Mouse (Mus musculus): ENCODE measurements around the gene Galr3.
"Not testable (repeated sequence)": the region's sequence is repeated elsewhere in the genome, so short reads cannot be mapped to it uniquely, and the experiment has no call there.

Gene Galr3

DNA sequence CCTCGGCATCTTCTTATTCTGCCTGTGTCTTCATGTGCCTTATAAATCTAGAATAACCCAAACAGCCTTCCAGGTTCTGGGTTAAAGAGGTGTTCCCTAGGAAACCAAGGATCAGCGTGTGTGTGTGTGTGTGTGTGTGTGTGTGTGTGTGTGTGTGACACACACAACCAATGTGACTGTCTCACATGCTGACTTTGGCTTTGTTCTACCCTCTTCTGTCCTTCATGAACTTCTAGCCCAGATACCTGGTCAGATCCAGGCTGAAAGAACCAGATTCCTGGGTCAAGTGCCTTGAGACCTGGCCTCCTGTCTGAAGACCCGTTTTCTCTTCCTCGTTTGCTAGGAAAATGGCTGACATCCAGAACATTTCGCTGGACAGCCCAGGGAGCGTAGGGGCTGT, at the start of gene Galr3:
Gene Galr3 (plus strand): TSS at position 301 of the 400 bp plus-strand sequence.
- DNase-seq, result no peak

DNA sequence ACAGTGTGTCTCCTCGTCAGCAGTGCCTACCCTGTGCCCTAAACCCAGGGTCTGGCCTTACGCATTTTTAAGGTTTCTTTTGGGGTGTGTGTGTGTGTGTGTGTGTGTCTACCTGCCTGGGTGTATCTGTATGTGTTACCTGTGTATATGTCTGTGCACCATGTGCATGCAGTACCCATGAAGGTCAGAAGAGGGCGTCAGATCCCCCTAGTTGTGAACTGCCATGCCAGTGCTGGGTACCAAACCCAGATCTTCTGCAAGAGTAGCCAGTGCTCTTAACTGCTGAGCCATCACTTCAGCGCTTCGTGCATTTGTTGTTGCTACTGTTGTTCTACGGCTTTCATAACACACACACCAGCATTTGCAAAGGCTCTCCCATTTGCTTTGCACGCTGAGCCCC, 49.5 kb upstream of the Galr3 start:
- DNase-seq, result no peak

DNA sequence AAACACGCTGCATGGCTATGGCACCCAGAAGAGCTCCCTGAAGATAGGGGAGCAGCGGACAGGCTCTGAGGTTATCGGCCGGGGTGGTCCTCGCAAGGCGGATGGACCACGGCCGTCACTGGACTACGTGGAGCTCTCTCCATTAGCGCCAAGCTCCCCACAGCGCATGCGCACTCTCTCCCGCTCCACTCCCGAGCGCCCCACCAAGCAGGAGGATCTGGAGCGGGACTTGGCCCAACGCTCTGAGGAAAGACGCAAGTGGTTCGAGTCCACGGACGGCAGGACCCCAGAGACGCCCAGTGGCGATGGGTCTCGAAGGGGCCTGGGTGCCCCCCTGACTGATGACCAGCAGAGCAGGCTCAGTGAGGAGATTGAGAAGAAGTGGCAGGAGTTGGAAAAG, 48.8 kb upstream of the Galr3 start:
- no peak for DNase-seq

DNA sequence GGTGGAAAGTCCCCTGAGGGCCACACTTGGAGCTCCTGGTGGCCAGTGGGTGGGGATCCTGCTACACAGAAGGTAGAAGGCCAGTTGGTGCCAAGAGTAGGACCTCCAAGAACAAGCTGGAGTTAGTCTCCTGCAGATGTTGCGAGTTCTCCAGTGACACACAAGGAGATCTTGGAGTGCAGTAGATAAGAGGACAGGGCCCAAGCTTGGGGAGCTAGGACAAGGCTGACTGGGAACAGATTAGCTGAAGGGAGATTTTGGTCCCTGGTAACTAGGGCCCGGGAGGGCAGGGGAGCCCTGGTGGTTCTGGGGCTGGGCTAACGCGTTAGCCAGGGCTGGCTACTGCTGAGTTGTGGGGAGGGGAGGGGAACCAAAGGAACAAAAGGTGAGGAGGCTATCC, 45.8 kb upstream of the Galr3 start:
- DNase-seq, result no peak

DNA sequence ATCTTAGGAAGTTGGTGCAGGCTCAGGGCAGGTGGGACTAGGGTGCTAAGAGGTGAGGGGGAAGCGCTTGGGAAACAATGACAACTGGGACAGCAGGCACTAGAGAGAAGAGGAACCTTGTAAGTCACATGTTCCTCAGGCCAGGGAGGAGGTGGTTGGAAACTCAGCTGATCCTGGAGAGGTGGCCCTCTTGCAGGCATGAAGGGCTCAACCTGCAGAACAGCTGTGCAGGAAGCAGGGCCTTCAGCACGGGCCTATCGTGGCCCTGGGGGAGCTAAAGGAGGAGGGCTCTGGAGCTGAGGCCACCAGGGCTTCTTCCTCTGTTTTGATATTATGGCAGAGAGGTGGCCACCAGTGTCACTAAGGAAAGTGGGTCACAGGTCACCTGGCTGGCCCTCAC, 45.0 kb upstream of the Galr3 start:
- no peak for DNase-seq

DNA sequence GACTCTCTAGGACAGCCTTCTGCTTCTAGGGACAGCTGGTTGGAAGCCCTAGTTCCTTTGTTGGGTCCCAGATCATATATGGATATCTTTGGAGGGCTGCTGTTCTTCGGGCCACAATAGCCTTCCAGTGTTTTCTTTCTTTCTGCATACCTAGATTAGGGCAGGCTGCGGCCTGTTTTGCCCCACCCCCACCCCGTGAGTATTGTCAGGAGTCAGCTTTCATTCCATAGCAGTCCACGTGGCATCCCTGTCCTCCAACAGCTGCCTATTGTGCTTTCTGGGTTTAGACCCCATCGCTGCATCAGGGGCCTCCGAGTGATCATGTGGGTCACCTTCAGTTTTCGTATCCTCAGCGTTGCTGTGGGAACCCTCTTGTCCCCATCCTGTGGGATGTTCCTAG, 43.3 kb upstream of the Galr3 start:
- DNase-seq, result no peak

DNA sequence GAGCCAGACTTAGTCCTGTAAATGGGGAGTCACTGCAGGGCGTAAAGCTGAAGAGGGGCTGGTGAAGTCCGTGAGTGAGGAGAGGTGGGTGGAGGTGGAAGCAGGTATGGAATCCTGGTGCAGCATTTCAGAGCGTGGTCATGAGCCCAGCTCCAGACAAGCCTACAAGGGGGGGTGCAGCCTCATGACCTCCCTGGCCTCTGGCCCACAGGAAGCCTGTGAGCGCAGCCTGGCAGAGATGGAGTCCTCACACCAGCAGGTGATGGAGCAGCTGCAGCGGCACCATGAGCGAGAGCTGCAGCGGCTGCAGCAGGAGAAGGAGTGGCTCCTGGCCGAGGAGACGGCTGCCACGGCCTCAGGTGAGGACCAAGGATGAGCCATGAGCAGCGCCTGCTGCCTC, 42.1 kb upstream of the Galr3 start:
- DNase-seq, result no peak

DNA sequence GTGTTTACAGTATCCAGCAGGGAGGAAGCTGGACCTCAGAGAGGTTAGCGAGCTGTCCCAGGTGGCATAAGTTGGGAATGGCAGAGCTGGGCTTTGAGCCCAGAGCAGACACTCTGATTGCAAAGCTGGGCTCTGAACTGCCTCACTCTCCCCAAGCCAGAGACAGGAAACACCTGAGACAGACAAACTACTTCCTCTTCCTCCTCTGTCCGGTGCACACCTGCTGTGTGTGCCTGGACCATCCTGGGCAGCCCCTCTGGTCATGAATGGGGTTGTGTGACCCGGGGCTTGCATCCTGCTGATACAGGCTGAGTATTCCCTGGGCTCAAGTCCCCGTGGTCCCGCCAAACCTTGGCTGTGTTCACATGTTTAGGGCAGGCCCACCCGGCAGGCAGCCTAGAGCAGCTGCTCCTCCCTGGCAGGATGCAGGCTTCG, 41.3 kb upstream of the Galr3 start:
- no peak for DNase-seq

DNA sequence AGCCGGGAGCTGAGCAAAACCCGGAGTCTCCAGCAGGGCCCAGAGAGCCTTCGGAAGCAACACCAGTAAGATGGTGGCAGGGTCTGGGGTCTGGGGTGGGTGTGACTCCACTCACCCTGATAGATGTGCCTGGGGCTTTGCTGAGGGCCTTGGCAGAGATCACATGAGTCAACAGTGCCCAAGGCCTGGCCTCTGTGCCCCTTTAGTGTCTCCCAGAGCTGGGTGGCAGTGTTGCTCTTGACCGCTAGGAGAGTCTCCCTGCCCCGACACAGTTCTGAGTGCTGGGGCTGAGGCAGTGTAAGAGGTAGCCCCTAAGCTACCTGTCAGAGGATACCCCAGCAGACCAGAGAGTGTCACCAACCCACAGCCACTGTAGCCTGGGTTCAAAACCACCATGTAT, 40.1 kb upstream of the Galr3 start:
- DNase-seq, result no peak

DNA sequence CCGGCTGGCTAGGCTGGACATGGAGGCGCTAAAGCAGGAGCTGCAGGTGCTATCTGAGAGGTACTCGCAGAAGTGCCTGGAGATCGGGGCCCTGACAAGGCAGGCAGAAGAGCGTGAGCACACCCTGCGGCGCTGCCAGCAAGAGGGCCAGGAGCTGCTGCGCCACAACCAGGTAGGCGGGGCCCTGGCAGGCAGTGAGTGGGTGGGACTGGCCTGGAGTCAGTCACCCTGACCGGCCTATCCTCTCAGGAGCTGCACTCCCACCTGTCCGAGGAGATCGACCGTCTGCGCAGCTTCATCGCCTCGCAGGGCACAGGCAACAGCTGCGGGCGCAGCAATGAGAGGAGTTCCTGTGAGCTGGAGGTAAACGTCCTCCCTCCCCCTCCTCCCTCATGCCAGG, 39.6 kb upstream of the Galr3 start:
- peak; percentile 72 for DNase-seq

DNA sequence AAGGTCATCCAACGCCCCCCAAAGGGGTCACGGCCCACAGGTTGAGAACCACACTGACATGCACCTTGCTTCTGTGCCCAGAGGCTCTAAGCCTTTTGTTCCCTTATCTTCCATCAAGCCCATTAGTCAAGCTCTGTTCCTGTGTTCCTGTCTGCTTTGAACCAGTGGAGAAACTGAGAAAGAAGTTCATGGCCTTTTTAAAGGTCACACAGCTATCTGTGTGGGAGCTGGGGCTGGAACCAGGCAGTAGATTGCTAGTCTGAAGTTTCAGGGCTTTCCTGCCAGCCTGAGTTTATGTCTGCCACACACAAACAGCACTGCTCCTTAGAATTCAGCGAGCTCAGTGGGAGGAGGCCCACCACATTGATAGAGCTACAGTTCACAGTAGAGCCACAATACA, 38.6 kb upstream of the Galr3 start:
- no peak for DNase-seq

DNA sequence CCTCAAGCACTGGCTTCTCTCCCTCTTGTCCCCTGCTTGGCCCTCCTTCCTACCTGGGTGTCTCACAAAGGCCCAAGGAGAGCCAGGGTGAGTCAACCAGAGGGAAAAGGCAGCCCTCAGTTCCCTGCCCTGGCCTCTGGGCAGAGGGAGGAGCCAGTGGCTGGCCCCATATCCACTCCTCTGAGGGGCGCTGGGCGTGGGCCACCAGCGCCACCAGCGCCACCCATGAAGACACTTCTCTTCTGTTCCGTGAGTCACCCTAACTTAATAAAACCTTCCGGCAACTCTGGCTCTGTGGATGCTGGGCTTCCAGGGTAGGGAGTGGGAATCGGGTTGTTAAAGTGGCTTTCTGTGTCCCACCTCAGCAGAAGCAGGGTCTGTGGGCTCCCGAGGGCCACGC, 36.1 kb upstream of the Galr3 start:
- DNase-seq, result no peak

DNA sequence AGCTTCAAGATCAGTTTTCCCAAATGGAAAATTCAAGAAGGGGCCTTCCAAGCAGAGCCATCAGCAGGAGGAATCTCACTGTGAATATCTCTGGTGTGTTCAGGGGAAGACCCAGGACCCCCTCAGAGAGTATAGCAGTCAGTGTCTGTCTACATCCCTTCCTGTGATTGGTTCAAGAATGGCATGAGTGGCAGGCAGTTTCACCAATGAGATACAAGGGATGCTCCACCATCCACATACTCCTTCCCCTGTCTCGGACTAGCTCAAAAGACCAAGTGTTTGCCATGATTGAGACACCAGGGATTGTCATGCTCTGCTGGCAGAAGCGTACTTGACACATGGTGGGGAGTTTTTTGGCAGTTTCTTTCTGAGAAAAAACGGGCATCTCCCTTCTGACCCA, 35.0 kb upstream of the Galr3 start:
- no peak for DNase-seq

DNA sequence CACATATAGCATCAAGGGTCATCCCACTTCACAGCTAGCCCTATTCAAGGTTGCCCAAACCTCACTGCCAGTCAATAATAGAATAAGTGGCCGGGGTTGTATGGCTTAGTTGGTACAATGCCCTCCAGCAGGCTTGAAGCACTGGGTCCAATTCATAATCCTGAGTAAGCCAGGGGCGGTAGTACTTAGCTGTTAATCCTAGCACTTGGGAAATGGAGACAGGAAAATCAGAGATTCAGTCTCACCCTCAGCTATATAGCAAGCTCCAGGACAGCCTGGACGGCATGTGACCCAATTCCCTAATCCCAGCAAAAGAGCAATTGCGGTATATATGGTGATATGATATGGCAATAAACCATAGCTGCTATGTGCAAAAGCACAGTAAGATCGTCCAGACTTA, 34.6 kb upstream of the Galr3 start:
- no peak for DNase-seq

DNA sequence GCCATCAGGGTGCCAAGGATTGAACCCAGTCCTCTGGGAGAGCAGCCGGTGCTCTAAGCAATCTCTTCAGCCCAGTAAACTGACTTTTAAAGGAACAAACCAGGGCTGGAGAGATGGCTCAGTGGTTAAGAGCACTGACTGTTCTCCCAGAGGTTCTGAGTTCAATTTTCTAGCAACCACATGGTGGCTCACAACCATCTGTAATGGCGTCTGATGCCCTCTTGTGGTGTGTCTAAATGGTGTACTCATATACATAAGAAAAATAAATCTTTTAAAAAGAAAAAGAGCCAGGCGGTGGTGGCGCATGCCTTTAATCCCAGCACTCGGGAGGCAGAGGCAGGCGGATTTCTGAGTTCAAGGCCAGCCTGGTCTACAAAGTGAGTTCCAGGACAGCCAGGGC, 33.8 kb upstream of the Galr3 start:
- DNase-seq, result not testable (repeated sequence)

DNA sequence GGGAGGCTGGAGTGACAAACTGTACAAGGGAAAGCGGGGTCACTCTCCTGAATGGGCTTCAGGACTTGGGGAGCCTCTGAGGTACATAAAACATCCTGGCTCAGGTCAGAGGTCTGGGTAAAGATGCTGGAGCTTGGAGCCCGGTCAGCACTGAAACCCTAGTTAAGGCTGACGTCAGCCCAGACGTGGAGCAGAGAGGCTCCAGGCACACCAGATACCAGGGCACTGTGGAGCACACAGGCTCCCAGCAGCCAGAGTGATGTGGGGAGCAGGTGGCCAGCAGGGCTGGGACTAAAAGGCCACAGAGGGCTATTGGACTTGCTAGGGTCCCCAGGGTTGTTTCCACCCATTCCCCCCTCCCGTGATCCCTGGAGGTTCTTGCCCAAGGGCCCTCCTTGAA, 32.0 kb upstream of the Galr3 start:
- no peak for DNase-seq

DNA sequence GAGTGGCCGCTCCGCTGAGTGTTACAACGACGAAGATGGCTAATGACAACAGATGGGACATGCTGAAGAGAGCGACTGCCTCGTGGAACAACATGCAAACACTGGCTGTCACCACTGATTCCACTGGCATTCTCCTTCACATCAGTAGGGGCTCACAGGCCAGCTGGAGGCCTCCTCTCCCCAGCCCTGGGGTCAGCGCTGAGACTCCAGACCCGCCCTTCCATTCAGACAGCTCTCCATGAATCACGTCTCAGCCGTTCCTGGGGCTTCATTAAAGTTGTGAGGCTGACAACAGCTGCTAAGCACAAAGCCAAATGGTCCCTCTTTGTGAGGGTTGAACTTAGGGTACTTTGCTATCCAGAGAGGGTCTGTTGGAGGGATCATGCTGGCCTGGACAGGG, 30.1 kb upstream of the Galr3 start:
- DNase-seq, result no peak

DNA sequence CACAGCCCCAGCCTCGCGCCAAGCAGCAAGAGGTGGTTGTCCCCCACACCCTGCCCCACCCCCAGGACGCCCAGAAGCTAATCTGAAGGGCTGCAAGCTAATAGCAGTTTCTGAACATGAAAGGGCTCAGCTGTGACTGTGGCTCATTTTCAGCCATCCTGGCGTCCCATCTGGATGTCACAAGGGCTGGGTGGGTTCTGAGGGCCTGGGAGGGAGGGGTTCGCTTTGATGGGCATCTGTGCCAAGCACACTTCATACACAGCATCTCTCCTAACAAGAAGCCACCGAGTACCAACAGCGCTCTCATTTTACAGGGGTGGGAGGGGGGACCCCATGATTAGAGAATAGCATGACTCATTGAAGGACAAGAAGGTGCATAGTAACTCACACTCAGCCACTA, 28.3 kb upstream of the Galr3 start:
- DNase-seq, result no peak

DNA sequence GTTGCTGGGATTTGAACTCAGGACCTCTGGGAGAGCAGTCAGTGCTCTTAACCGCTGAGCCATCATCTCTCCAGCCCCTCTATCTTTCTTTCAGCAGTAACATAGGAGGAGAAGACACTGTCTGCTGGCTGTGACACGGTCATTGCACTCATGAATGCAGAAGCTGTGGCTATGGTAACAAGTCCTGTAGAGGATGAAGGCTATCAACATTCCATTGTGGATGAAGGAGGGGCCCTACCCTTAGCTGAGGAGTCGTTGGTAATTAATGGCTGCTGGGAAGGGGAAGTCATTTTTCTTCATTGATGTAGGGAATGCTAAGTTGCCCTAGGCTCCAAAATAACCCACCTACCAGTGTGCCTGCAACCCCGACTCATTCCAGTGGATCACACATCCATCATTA, 23.5 kb upstream of the Galr3 start:
- DNase-seq, result no peak

DNA sequence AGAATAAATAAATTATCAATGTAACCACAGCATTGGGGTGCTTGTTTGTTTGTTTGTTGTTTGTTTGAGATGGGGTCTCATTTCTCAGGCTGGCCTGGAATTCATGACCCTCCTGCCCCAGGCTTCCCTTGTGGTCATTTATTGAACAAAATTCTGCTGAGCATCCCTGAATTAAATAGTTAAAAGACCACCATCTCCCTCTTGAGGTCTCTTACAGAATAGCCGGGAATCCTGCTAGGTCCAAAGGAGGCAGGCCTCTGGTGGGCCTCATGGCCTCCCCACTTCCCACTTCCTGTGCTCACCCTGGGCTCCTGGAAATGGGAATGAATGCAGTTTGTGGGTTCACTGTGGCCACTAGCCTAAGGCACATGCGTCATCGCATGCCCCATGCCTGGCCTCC, 22.8 kb upstream of the Galr3 start:
- DNase-seq, result no peak

DNA sequence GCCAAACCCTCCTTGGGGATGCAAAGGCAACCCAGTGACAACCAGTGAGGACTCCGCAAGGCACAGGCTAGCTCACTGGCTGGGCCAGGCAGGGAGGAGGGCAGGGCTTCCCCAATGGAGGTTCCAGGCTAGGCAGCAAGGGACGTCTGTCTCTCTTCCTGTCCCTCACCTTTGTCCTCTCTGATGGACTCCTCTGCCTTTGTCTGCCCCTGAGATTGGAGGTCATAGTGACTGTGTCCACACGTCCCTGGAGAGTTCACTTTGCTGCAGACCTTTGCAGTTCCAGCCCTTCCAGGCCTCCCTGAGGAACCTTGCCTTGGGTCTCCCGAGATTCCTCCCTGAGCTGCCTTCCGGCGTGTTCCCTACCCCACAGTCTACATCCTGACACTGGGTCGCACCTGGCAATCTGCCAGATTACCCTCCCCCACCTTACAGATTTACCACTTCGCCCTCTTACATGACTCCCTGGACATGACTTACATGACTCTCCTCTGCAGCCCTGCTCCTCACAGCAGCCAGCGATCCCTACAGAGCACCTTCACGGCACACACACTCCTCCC, 18.9 kb upstream of the Galr3 start:
- no peak for DNase-seq

DNA sequence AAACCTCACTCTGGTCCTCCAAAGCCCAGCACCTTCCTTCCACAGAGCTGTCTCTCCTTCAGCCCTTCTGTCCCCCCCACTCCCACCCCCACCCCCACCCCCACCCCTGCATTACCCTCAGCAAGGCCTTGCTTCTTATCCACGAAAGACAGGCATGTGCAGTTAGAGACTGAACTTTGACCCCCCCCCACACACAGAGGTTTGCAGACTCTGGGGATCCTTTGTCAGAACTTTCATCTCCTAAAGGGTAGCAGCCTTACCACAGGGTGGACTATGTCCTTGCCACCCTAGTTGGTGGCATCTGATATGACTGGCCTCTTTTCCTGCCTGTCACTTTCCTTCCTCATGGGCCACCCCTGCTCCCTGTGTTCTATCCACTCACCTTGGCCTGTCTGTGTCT, 18.3 kb upstream of the Galr3 start:
- no peak for DNase-seq

DNA sequence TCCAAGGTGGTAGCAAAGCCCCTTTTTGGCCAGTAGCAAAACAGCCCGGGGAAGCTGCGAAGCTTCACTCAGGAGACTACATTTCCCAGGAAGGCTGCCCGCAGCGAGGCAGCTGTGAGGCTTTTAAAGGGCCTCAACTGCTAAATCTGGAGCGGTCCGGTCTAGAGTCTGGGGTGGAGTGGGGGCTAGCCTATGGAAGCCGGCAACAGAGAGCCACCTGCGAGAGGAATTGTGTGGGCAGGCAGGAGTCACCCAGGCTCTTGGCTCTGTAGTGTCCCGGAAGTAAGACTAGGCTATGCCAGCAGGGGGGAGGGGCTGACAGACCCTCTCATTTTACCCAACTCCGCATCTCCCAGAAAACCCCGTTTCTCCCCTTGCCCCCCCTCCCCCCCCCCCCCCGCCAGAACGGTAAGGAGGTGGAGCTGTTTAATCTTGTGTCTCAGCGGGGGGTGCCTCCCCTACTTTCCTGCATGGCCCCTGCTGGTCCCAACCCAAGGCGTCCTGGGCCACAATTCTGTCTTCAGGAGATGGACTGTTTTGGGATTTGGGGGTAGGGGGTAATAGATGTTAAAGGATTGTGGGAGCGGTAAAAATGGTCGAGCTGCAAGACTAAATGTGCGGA, 15.9 kb upstream of the Galr3 start:
- DNase-seq, result peak; percentile 51

DNA sequence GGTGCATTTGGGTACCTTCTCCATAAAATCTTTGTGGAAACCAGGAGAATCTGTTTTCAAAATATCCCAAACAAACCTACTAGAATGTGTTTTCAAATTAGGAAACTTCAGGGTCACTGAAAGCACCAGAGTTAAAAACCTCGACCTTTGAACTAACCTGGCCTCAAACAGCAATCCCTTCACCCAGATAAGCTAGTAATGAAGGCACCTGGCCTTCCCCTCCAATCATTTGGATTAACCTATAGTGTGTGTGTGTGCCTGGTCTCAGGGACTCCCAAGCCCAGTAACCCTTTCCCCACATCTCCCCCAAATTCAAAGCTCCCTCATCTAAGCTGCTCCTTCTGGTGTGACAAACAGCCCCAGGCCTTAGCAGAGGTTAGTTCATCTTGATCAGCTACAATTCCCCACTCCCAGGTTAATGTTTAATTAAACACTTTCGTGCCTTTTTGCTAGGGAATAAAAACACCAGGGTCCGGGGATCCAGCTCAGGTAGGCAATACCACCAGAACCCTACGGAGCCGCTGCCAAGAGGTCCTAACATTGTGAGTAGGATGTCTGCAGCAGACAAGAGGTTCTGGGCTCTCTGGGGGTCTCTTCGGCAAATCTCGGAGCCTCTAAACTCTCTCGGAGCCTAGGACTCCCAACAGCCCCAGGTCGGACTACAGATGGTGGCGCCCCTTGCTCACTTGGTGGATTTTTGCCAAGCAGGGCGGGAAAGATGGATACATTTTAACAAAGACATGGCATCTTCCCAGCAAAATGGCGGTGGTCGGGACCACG, 15.0 kb upstream of the Galr3 start:
- peak; percentile 79 for DNase-seq

Measured in kidney, postnatal 14 days (tissue).